Comparison of ENCODE assay signal across 12 mouse cellular contexts in the genomic region with DNA sequence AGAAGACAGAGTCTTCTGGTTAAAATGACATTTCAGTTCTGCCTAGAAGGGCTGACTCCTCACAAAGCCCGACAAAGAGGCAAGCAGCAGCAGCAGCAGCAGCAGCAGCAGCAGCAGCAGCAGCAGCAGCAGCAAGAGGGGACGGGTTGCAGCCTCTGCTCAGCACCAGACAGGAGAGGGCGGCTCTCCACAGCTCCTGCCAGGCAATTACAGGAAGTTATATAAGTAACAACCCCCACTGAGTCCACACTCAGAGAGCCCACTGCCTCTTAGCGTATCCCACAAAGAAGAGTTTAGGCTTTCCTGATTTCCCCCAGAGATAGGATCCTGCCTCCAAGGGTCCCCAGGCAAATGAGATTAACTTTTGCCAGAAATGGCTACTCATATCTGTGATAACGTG.
DNase-seq lines count a peak whose midpoint lies in the region; ATAC-seq and TF ChIP-seq lines count a peak whose summit lies in the region.
"Had no signal": no experiment of that assay in that cellular context is flagged by ENCODE, and none has a peak within 500 bp of the region (broad histone marks: within the 10 kb centered on the region; RNA-seq: fewer than 3 reads in every experiment).

No protein-coding gene starts in this region.

- TF ChIP-seq EP300 in heart, adult 2 months (IDR thresholded peaks at IDR 0.05; ENCODE audit: insufficient read depth, low read depth, low read length), result no peak

- TF ChIP-seq POLR2A in heart, adult 2 months (IDR thresholded peaks at IDR 0.05; ENCODE audit: insufficient read depth, low read depth, low read length), result no peak

- ATAC-seq in heart, embryonic 13.5 days (ENCODE audit: extremely low read depth, insufficient number of reproducible peaks, low FRiP score, low TSS enrichment), result no peak
- no peak for ATAC-seq in midbrain, embryonic 15.5 days (replicated peaks)

- H3K27me3 ChIP-seq in heart, embryonic 13.5 days (replicated peaks), result no peaks in the 10 kb centered on the region
- H3K27me3 ChIP-seq in heart, adult 2 months (ENCODE audit: control insufficient read depth, insufficient read depth, low read length), result no peaks in the 10 kb centered on the region
- H3K27me3 ChIP-seq in embryonic facial prominence, embryonic 10.5 days (replicated peaks; ENCODE audit: low read depth, poor library complexity, severe bottlenecking), result no peaks in the 10 kb centered on the region
- H3K27me3 ChIP-seq in midbrain, embryonic 15.5 days (replicated peaks), result no peaks in the 10 kb centered on the region
- H3K27me3 ChIP-seq: limb, embryonic 15.5 days had no signal

- no peak overlapping the region for H3K9ac ChIP-seq in heart, embryonic 13.5 days
- H3K9ac ChIP-seq in heart, adult 2 months (ENCODE audit: low read depth, low read length), result no peak overlapping the region
- H3K9ac ChIP-seq in midbrain, embryonic 15.5 days, result no peak overlapping the region
- H3K9ac ChIP-seq: limb, embryonic 15.5 days had no signal

- H3K4me2 ChIP-seq in heart, embryonic 13.5 days, result peak overlapping the region; percentile 40
- peak overlapping the region; percentile 26 for H3K4me2 ChIP-seq in midbrain, embryonic 15.5 days
- H3K4me2 ChIP-seq: limb, embryonic 15.5 days had no signal

- intact Hi-C loops in heart, adult 2 months (cut with DNase I), result no loop called here
- intact Hi-C loops in left cerebral cortex, postnatal 36 days (cut with DNase I), result no loop called here

- H3K79me2 ChIP-seq in heart, adult 2 months (replicated peaks; ENCODE audit: control insufficient read depth, insufficient read depth, low read length), result no peaks in the 10 kb centered on the region

- H3K36me3 ChIP-seq in heart, embryonic 13.5 days, result no peaks in the 10 kb centered on the region
- H3K36me3 ChIP-seq in heart, adult 2 months (ENCODE audit: control insufficient read depth, insufficient read depth, low read length), result no peaks in the 10 kb centered on the region
- H3K36me3 ChIP-seq in embryonic facial prominence, embryonic 10.5 days (replicated peaks), result peaks cover 19% of the 10 kb centered on the region
- H3K36me3 ChIP-seq in midbrain, embryonic 15.5 days (replicated peaks), result no peaks in the 10 kb centered on the region
- H3K36me3 ChIP-seq: limb, embryonic 15.5 days had no signal

- DNase-seq in heart, adult 2 months, result no peak
- peak; percentile 18 for DNase-seq in MN1 (ENCODE audit: low spot score)
- no peak for DNase-seq in embryonic facial prominence, embryonic 10.5 days (ENCODE audit: low spot score)
- DNase-seq in left cerebral cortex, postnatal 36 days (ENCODE audit: low spot score in 2 of 2), result no peak
- no peak for DNase-seq in layer of hippocampus, postnatal 25 days (ENCODE audit: extremely low spot score in 1 of 2, low spot score in 1 of 2)
- no peak for DNase-seq in ovary, postnatal 10 days (ENCODE audit: low spot score)
- DNase-seq: adrenal gland, adult 2 months; cerebellum, postnatal 25 days; spleen, adult 18-20 months had no signal

- no peak overlapping the region; the same call in 1 of the 2 replicates for H3K4me3 ChIP-seq in heart, embryonic 13.5 days
- no peak overlapping the region for H3K4me3 ChIP-seq in heart, adult 2 months
- no peak overlapping the region for H3K4me3 ChIP-seq in embryonic facial prominence, embryonic 10.5 days
- H3K4me3 ChIP-seq in midbrain, embryonic 15.5 days, result no peak overlapping the region
- H3K4me3 ChIP-seq: limb, embryonic 15.5 days had no signal

- TF ChIP-seq CTCF in heart, adult 2 months (IDR thresholded peaks at IDR 0.05), result no peak

- no peaks in the 10 kb centered on the region for H3K9me3 ChIP-seq in heart, embryonic 13.5 days
- no peaks in the 10 kb centered on the region for H3K9me3 ChIP-seq in embryonic facial prominence, embryonic 10.5 days
- H3K9me3 ChIP-seq in midbrain, embryonic 15.5 days, result no peaks in the 10 kb centered on the region
- H3K9me3 ChIP-seq: limb, embryonic 15.5 days had no signal

- WGBS in heart, embryonic 13.5 days, result 18% methylated on average over 5 of the region's 5 CpGs
- 28% methylated on average over 5 of the region's 5 CpGs for WGBS in heart, adult 2 months
- 36% methylated on average over 5 of the region's 5 CpGs for WGBS in embryonic facial prominence, embryonic 10.5 days
- WGBS in midbrain, embryonic 15.5 days, result 28% methylated on average over 5 of the region's 5 CpGs

- no peak overlapping the region for H3K27ac ChIP-seq in heart, embryonic 13.5 days (replicated peaks)
- H3K27ac ChIP-seq in heart, adult 2 months, result no peak overlapping the region
- peak overlapping the region; percentile 32 for H3K27ac ChIP-seq in embryonic facial prominence, embryonic 10.5 days (replicated peaks)
- H3K27ac ChIP-seq in midbrain, embryonic 15.5 days, result 0 out of 2 replicates have a peak overlapping the region, but pooled peaks have one; percentile 11
- H3K27ac ChIP-seq: limb, embryonic 15.5 days had no signal

- peaks cover 6% of the 10 kb centered on the region for H3K4me1 ChIP-seq in heart, embryonic 13.5 days
- no peaks in the 10 kb centered on the region for H3K4me1 ChIP-seq in heart, adult 2 months (ENCODE audit: control insufficient read depth, insufficient read depth, low read length)
- H3K4me1 ChIP-seq in embryonic facial prominence, embryonic 10.5 days, result peaks cover 54% of the 10 kb centered on the region
- H3K4me1 ChIP-seq in midbrain, embryonic 15.5 days, result peaks cover 7% of the 10 kb centered on the region; the same call in 1 of the 2 replicates

Comparison
In these comparisons a context has a peak if more than half of its experiments do, and no peak if none do; other contexts are left out.
1. H3K27ac ChIP-seq: peak in embryonic facial prominence, embryonic 10.5 days (single experiment) and midbrain, embryonic 15.5 days (single experiment); none in heart, embryonic 13.5 days (single experiment) and heart, adult 2 months (single experiment).